Mouse (Mus musculus) heart, postnatal 25 days (tissue): Measurements from ENCODE around the gene Olfr12. TPM values are rescaled to one million over a fixed set of nuclear protein-coding genes. Genes with fewer than 3 reads are reported as not detected.

Experiments used
- DNase-seq: peaks from one replicate; pipeline ENCODE4 v3.0.0; 2022; ENCODE audit warnings: low spot score
- intact Hi-C: fragments of 180-260 bp; cut with DNase I; formaldehyde crosslinking; loops from one replicate; pipeline ENCODE4 v1.15.1; 2025
- total RNA-seq, 2 experiments: library from RNA; stranded (reverse); gene quantifications; 2 replicates each; pipeline ENCODE4 v1.2.3; 2021

Olfr12 gene
- total RNA-seq, 2 experiments from 2014 or later = not detected

DNA sequence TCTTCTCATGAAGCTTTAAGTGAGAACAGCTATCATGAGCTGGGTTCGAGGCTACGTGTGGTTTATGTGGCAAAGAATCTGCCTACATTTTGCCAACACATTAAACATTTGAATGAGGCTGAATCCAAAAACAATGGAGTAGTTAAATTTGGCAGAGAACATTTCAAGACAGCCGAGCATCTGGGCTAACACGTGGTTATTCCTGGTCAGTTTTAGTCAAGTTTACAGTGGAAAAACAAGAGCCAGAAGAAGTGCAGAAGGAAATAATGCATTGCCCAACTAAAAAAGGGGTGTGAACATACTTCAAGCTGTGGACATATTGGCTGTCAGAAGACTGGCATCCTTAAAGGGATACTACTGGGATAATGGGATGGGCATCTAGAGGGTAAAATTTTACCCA lies 53.7 kb downstream of the Olfr12 start:
- intact Hi-C loops = no loop called here
- DNase-seq = no peak

Other genes with a start within 250 kb of the Olfr12 start
- 1,000 to 10,000 TPM; 1,015 to 1,018 TPM for gene Ndufa10, start 143.9 kb upstream of the Olfr12 start, total RNA-seq
- gene Olfr1416, start 132.7 kb upstream of the Olfr12 start, total RNA-seq = not detected
- gene Olfr1415, start 121.7 kb upstream of the Olfr12 start, total RNA-seq = not detected
- gene Olfr1414, start 99.1 kb upstream of the Olfr12 start, total RNA-seq = not detected
- gene Olfr1413, start 46.5 kb upstream of the Olfr12 start, total RNA-seq = not detected
- not detected for gene Olfr1412, start 32.0 kb upstream of the Olfr12 start, total RNA-seq
- gene Olfr1411, start 23.4 kb upstream of the Olfr12 start, total RNA-seq = not detected
- not detected for gene Olfr1410, start 12.0 kb upstream of the Olfr12 start, total RNA-seq
- gene Cops9, start 24.2 kb downstream of the Olfr12 start, total RNA-seq = 100 to 1,000 TPM; 218 to 222 TPM
- not detected for gene Otos, start 31.1 kb downstream of the Olfr12 start, total RNA-seq
- gene Gpc1, start 213.9 kb downstream of the Olfr12 start, total RNA-seq = 100 to 1,000 TPM; 366 to 368 TPM